ENCODE assay signal across 8 mouse cellular contexts in the genomic region with DNA sequence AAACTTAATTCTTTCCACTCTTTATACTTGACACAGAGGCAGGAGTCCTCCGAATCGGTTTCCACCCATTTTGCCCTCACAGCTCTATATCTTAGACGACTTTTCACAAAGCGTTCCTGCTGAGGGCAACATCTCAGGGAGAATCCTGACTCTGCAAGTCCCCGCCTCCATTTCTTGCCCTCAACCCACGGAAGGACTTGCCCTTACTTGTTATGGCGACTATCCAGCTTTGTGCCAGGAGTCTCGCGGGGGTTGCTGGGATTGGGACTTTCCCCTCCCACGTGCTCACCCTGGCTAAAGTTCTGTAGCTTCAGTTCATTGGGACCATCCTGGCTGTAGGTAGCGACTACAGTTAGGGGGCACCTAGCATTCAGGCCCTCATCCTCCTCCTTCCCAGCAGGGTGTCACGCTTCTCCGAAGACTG. TPM values are rescaled to one million over a fixed set of nuclear protein-coding genes. Genes with fewer than 3 reads are reported as not detected.
DNase-seq lines count a peak whose midpoint lies in the region; ATAC-seq lines count a peak whose summit lies in the region.

Wrap53 (minus strand) TSS at position 165 of the 424 bp plus-strand sequence.
Trp53 (plus strand) TSS at position 269 of the 424 bp plus-strand sequence.

- WGBS in heart, embryonic 13.5 days, result under 1% methylated on average over 13 of the region's 13 CpGs
- under 1% methylated on average over 13 of the region's 13 CpGs for WGBS in liver, embryonic 12.5 days (ENCODE audit: insufficient replicate concordance)
- under 1% methylated on average over 13 of the region's 13 CpGs for WGBS in stomach, embryonic 15.5 days

- peak within 1 kb of the TSS; percentile 80 for H3K4me2 ChIP-seq in heart, embryonic 13.5 days
- peak within 1 kb of the TSS; percentile 96 for H3K4me2 ChIP-seq in liver, embryonic 12.5 days
- H3K4me2 ChIP-seq in stomach, embryonic 15.5 days, result peak within 1 kb of the TSS; percentile 79

- peak within 1 kb of the TSS; percentile 97 for H3K27ac ChIP-seq in brown adipose tissue, adult 24 weeks (replicated peaks; ENCODE audit: low read depth, low read length)
- H3K27ac ChIP-seq in heart, embryonic 13.5 days (replicated peaks), result peak within 1 kb of the TSS; percentile 96
- H3K27ac ChIP-seq in liver, embryonic 12.5 days, result peak within 1 kb of the TSS; percentile 95
- peak within 1 kb of the TSS; percentile 97 for H3K27ac ChIP-seq in stomach, embryonic 15.5 days

- peak; percentile 25; the same call in 1 of the 2 replicates for ATAC-seq in heart, embryonic 13.5 days (ENCODE audit: extremely low read depth, insufficient number of reproducible peaks, low FRiP score, low TSS enrichment)
- ATAC-seq in liver, embryonic 12.5 days, result peak; percentile 55
- ATAC-seq in stomach, embryonic 15.5 days (ENCODE audit: insufficient read depth, low FRiP score, low read depth), result peak; percentile 54

- DNase-seq in CD4-positive, CD25-positive, alpha-beta regulatory T cell, adult 2 months (ENCODE audit: low read depth, low spot score), result peak; percentile 95
- DNase-seq in fat pad, adult 2 months (ENCODE audit: extremely low read depth, low read depth, low spot score), result peak; percentile 62
- DNase-seq in kidney, postnatal 10 days, result peak; percentile 93
- DNase-seq in natural killer cell, adult 2 months (ENCODE audit: low spot score in 2 of 2), result peak; percentile 89 to 91

- H3K9me3 ChIP-seq in heart, embryonic 13.5 days, result no peaks in the 10 kb centered on the region
- H3K9me3 ChIP-seq in liver, embryonic 12.5 days (replicated peaks), result no peaks in the 10 kb centered on the region
- H3K9me3 ChIP-seq in stomach, embryonic 15.5 days, result no peaks in the 10 kb centered on the region

- peak within 1 kb of the TSS; percentile 93 for H3K9ac ChIP-seq in heart, embryonic 13.5 days
- peak within 1 kb of the TSS; percentile 89 for H3K9ac ChIP-seq in liver, embryonic 12.5 days
- peak within 1 kb of the TSS; percentile 73 for H3K9ac ChIP-seq in stomach, embryonic 15.5 days

- peaks cover 39% of the 10 kb centered on the region for H3K36me3 ChIP-seq in heart, embryonic 13.5 days
- H3K36me3 ChIP-seq in liver, embryonic 12.5 days, result peaks cover 43% of the 10 kb centered on the region
- no peaks in the 10 kb centered on the region; the same call in 1 of the 2 replicates for H3K36me3 ChIP-seq in stomach, embryonic 15.5 days

- peak within 1 kb of the TSS; percentile 89 for H3K4me3 ChIP-seq in brown adipose tissue, adult 24 weeks (ENCODE audit: insufficient read depth, low read depth, low read length)
- H3K4me3 ChIP-seq in heart, embryonic 13.5 days, result peak within 1 kb of the TSS; percentile 85
- peak within 1 kb of the TSS; percentile 86 for H3K4me3 ChIP-seq in liver, embryonic 12.5 days
- H3K4me3 ChIP-seq in stomach, embryonic 15.5 days (replicated peaks), result peak within 1 kb of the TSS; percentile 80

- peaks cover 5% of the 10 kb centered on the region for H3K4me1 ChIP-seq in brown adipose tissue, adult 24 weeks (ENCODE audit: control insufficient read depth, insufficient read depth, insufficient read length, low read length)
- peaks cover 39% of the 10 kb centered on the region for H3K4me1 ChIP-seq in heart, embryonic 13.5 days
- peaks cover 74% of the 10 kb centered on the region for H3K4me1 ChIP-seq in liver, embryonic 12.5 days
- H3K4me1 ChIP-seq in stomach, embryonic 15.5 days, result peaks cover 33% of the 10 kb centered on the region

- H3K27me3 ChIP-seq in heart, embryonic 13.5 days (replicated peaks), result no peaks in the 10 kb centered on the region
- H3K27me3 ChIP-seq in liver, embryonic 12.5 days (replicated peaks), result no peaks in the 10 kb centered on the region
- no peaks in the 10 kb centered on the region for H3K27me3 ChIP-seq in stomach, embryonic 15.5 days (replicated peaks)

RNA-seq across cellular contexts. Expression of gene Wrap53, which starts in this region (rescaled TPM):
- 10.7 and 10.9 TPM in 2 replicates for polyA plus RNA-seq in brown adipose tissue, adult 24 weeks (2012; ENCODE audit: insufficient read depth, insufficient read length, missing spikeins)
- polyA plus RNA-seq in heart, embryonic 13.5 days (2015; fragmentation: Nextera tagmentation; extraction: Ambion mirVana), result 16.8 TPM in 2 replicates
- polyA plus RNA-seq in liver, embryonic 12.5 days (2016; fragmentation: Nextera tagmentation; extraction: Ambion mirVana), result 24.3 and 27.1 TPM in 2 replicates
- polyA plus RNA-seq in stomach, embryonic 15.5 days (2015; fragmentation: Nextera tagmentation; extraction: Ambion mirVana), result 21.6 and 24.5 TPM in 2 replicates

RNA-seq across cellular contexts. Expression of gene Trp53, which starts in this region (rescaled TPM):
- 13.6 and 18.3 TPM in 2 replicates for polyA plus RNA-seq in brown adipose tissue, adult 24 weeks (2012; ENCODE audit: insufficient read depth, insufficient read length, missing spikeins)
- 82.6 and 86.5 TPM in 2 replicates for polyA plus RNA-seq in heart, embryonic 13.5 days (2015; fragmentation: Nextera tagmentation; extraction: Ambion mirVana)
- 110 TPM in 2 replicates for polyA plus RNA-seq in liver, embryonic 12.5 days (2016; fragmentation: Nextera tagmentation; extraction: Ambion mirVana)
- polyA plus RNA-seq in stomach, embryonic 15.5 days (2015; fragmentation: Nextera tagmentation; extraction: Ambion mirVana), result 122 and 130 TPM in 2 replicates

Comparison
In these comparisons a context has a peak if more than half of its experiments do, and no peak if none do; other contexts are left out.
1. Peak in every context shown above with its lines: DNase-seq, ATAC-seq, H3K4me3 ChIP-seq and H3K27ac ChIP-seq.